Comparison of ENCODE assay signal across 8 mouse cellular contexts in the genomic region with DNA sequence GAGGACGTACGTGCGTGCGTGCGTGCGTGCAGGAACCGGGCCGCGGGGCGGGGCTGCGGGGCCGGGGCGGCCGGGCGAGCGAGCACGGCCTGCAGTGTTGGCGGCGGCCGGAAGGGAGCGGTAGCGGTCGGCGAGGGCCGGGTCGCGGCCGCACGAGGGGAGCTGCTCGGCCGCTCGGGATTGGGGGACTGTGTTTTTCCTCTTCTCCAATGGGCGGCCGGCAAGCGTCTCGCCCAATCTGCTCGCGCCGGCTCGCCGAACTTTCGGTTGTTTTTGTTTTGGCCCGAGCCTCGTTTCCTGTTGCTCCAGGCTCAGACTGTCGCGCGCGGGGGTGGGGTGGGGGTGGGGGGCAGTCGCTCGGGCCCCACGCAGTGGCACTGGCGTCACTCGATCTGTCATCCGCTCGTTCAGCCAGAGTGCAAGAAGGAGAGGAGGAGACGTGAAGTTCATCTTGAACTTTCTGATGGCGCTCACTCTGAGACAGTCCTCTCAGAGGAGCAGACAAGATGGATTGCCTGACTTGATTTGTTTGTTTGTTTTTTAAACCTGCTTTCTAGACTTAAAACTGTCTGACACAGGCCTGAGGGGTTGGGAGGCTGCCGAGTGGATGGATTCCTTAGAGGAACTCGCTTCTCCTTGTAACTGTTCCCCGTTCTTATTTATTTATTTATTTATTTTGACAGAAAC. TPM values are rescaled to one million over a fixed set of nuclear protein-coding genes. Genes with fewer than 3 reads are reported as not detected.
DNase-seq lines count a peak whose midpoint lies in the region; ATAC-seq and TF ChIP-seq lines count a peak whose summit lies in the region.

No protein-coding gene starts in this region.

- H3K4me1 ChIP-seq in forebrain, postnatal 0 days (ENCODE audit: insufficient read depth): peaks cover 22% of the 10 kb centered on the region
- H3K4me1 ChIP-seq in hindbrain, embryonic 11.5 days (replicated peaks; ENCODE audit: control insufficient read depth, insufficient read depth, low read length): peaks cover 4% of the 10 kb centered on the region; the same call in 1 of the 2 replicates

- H3K9ac ChIP-seq in forebrain, postnatal 0 days: peak overlapping the region; percentile 99
- peak overlapping the region; percentile 100 for H3K9ac ChIP-seq in hindbrain, embryonic 11.5 days (ENCODE audit: low read depth, low read length)

- peak; percentile 90 for ATAC-seq in forebrain, postnatal 0 days
- ATAC-seq in hindbrain, embryonic 11.5 days (ENCODE audit: low FRiP score): peak; percentile 89

- H3K4me2 ChIP-seq in forebrain, postnatal 0 days (ENCODE audit: low read depth): peak overlapping the region; percentile 92
- H3K4me2 ChIP-seq in hindbrain, embryonic 11.5 days (replicated peaks; ENCODE audit: low read depth, low read length): peak overlapping the region; percentile 90

- H3K9me3 ChIP-seq in forebrain, postnatal 0 days (ENCODE audit: low read length): no peaks in the 10 kb centered on the region
- H3K9me3 ChIP-seq in hindbrain, embryonic 11.5 days (ENCODE audit: control insufficient read depth, low read length): no peaks in the 10 kb centered on the region

- DNase-seq in NIH3T3 (ENCODE audit: low read depth): peak; percentile 97
- DNase-seq in cerebellum, adult 8-10 months: peak; percentile 45
- DNase-seq in forebrain, postnatal 0 days: peak; percentile 95
- DNase-seq in hindbrain, embryonic 11.5 days (ENCODE audit: low spot score): peak; percentile 97
- DNase-seq in layer of hippocampus, postnatal 36 days: peak; percentile 88 to 90
- peak; percentile 95 to 97 for DNase-seq in lung, postnatal 4 days
- DNase-seq in retina, postnatal 7 days (ENCODE audit: low read depth, low spot score): peak; percentile 91
- DNase-seq in urinary bladder, adult 2 months (ENCODE audit: low spot score): peak; percentile 88

- no peaks in the 10 kb centered on the region for H3K36me3 ChIP-seq in forebrain, postnatal 0 days (ENCODE audit: insufficient read depth)
- H3K36me3 ChIP-seq in hindbrain, embryonic 11.5 days (ENCODE audit: control insufficient read depth, insufficient read depth, low read length): no peaks in the 10 kb centered on the region

- H3K27ac ChIP-seq in forebrain, postnatal 0 days (ENCODE audit: low read depth, low read length): peak overlapping the region; percentile 100
- H3K27ac ChIP-seq in hindbrain, embryonic 11.5 days (ENCODE audit: low read depth, low read length): peak overlapping the region; percentile 100

- TF ChIP-seq CTCF in forebrain, postnatal 0 days (IDR thresholded peaks at IDR 0.05; ENCODE audit: low read depth): peak; percentile 63

- WGBS in forebrain, postnatal 0 days: 4% methylated on average over 55 of the region's 60 CpGs
- WGBS in hindbrain, embryonic 11.5 days: 1% methylated on average over 56 of the region's 60 CpGs

- peak overlapping the region; percentile 64 for H3K4me3 ChIP-seq in forebrain, postnatal 0 days (ENCODE audit: low read depth, low read length)
- peak overlapping the region; percentile 100 for H3K4me3 ChIP-seq in hindbrain, embryonic 11.5 days (ENCODE audit: low read depth, low read length)

- H3K27me3 ChIP-seq in forebrain, postnatal 0 days (ENCODE audit: insufficient read depth, low read length): no peaks in the 10 kb centered on the region
- no peaks in the 10 kb centered on the region for H3K27me3 ChIP-seq in hindbrain, embryonic 11.5 days (ENCODE audit: control insufficient read depth, insufficient read depth, low read length)

RNA-seq across cellular contexts. Expression of a gene that starts 1.6 kb away (rescaled TPM):
- 80.7 and 103 TPM in 2 replicates for total RNA-seq in forebrain, postnatal 0 days (2014; rRNA removed)
- 24.3 and 38.1 TPM in 2 replicates for polyA plus RNA-seq in forebrain, postnatal 0 days (2015; fragmentation: Nextera tagmentation; extraction: Ambion mirVana)
- polyA plus RNA-seq in hindbrain, embryonic 11.5 days (2014; fragmentation: Nextera tagmentation; extraction: Ambion mirVana): 43.9 and 52.7 TPM in 2 replicates
- total RNA-seq in layer of hippocampus, postnatal 36 days (2021): 10 to 100 TPM; 56.6 to 60.1 TPM
- 25.6 and 28.7 TPM in 2 replicates for polyA plus RNA-seq in urinary bladder, adult 2 months (2012; rRNA removed)

Comparison
In these comparisons a context has a peak if more than half of its experiments do, and no peak if none do; other contexts are left out.
1. Peak in every context shown above with its lines: DNase-seq, ATAC-seq, H3K4me3 ChIP-seq and H3K27ac ChIP-seq.
2. DNase-seq: peak in every context shown above with its lines; median percentile 97 in NIH3T3; 97 in hindbrain, embryonic 11.5 days; 96 in lung, postnatal 4 days; 95 in forebrain, postnatal 0 days; 91 in retina, postnatal 7 days; 89 in layer of hippocampus, postnatal 36 days; 88 in urinary bladder, adult 2 months; 45 in cerebellum, adult 8-10 months.